In genomic region chr11:96404016-96404604, GRCm38 (mm10) we compare ENCODE assay signal across 14 mouse cellular contexts. TPM values are rescaled to one million over a fixed set of nuclear protein-coding genes. Genes with fewer than 3 reads are reported as not detected.
DNase-seq lines count a peak whose midpoint lies in the region; ATAC-seq and TF ChIP-seq lines count a peak whose summit lies in the region.
"Had no signal": no experiment of that assay in that cellular context is flagged by ENCODE, and none has a peak within 500 bp of the region (broad histone marks: within the 10 kb centered on the region; RNA-seq: fewer than 3 reads in every experiment).

No protein-coding gene starts in this region.

- no peaks in the 10 kb centered on the region for H3K9me3 ChIP-seq in kidney, embryonic 15.5 days (replicated peaks)
- peaks cover 3% of the 10 kb centered on the region for H3K9me3 ChIP-seq in CH12.LX (replicated peaks; ENCODE audit: low read length)
- H3K9me3 ChIP-seq: forebrain, embryonic 13.5 days; G1E; heart, embryonic 13.5 days had no signal

- TF ChIP-seq CTCF in CH12.LX (conservative IDR thresholded peaks at IDR 0.05 in 1 of 2, IDR thresholded peaks at IDR 0.05 in 1 of 2; ENCODE audit: low read depth in 2 of 2, low read length in 2 of 2): no peak

- H3K27me3 ChIP-seq in kidney, embryonic 15.5 days: 0 out of 2 replicates have a peak, but pooled peaks cover 3% of the 10 kb centered on the region
- peaks cover 85% of the 10 kb centered on the region for H3K27me3 ChIP-seq in CH12.LX (replicated peaks)

- peaks cover 58% of the 10 kb centered on the region for H3K4me1 ChIP-seq in kidney, embryonic 15.5 days
- peaks cover 0 to 12% of the 10 kb centered on the region in 2 experiments; a peak in 2 of 4 replicates for H3K4me1 ChIP-seq in CH12.LX (ENCODE audit: control insufficient read depth in 1 of 2, insufficient read depth in 2 of 2)

- no peak overlapping the region for H3K9ac ChIP-seq in kidney, embryonic 15.5 days
- H3K9ac ChIP-seq in CH12.LX (ENCODE audit: insufficient read depth, low read depth): no peak overlapping the region
- H3K9ac ChIP-seq: forebrain, embryonic 13.5 days; heart, embryonic 13.5 days had no signal

- no peak for ATAC-seq in kidney, embryonic 15.5 days (replicated peaks; ENCODE audit: low FRiP score)
- no peak for ATAC-seq in megakaryocyte progenitor cell, adult 5-6 weeks (replicated peaks; ENCODE audit: poor library complexity)
- ATAC-seq: forebrain, embryonic 13.5 days had no signal

- no peak for TF ChIP-seq RAD21 in CH12.LX (IDR thresholded peaks at IDR 0.05; ENCODE audit: low read depth, low read length)

- WGBS in kidney, embryonic 15.5 days: 16% methylated on average over 10 of the region's 10 CpGs

- H3K79me2 ChIP-seq in CH12.LX (replicated peaks; ENCODE audit: control insufficient read depth, extremely low read depth, insufficient read depth, poor library complexity, severe bottlenecking): no peaks in the 10 kb centered on the region

- no peaks in the 10 kb centered on the region for H3K36me3 ChIP-seq in kidney, embryonic 15.5 days
- H3K36me3 ChIP-seq in CH12.LX (replicated peaks in 1 of 2; ENCODE audit: control insufficient read depth in 1 of 2, insufficient read depth in 1 of 2, low read length in 1 of 2): no peaks in the 10 kb centered on the region
- H3K36me3 ChIP-seq: G1E; heart, embryonic 13.5 days had no signal

- H3K4me3 ChIP-seq in kidney, embryonic 15.5 days (replicated peaks): no peak overlapping the region
- no peak overlapping the region for H3K4me3 ChIP-seq in CH12.LX (replicated peaks in 1 of 3; ENCODE audit: low read depth in 2 of 3, low read length in 2 of 3, poor library complexity in 1 of 3)
- H3K4me3 ChIP-seq: forebrain, embryonic 13.5 days; heart, embryonic 13.5 days had no signal

- in situ Hi-C loops in CH12.LX (cut with MboI; ENCODE audit: low pct_ligation_motif_present, low pct_unique_long_range_greater_than_20kb, low sequenced_read_pairs): no loop called here

- H3K4me2 ChIP-seq in kidney, embryonic 15.5 days: peak overlapping the region; percentile 5; the same call in 1 of the 2 replicates
- H3K4me2 ChIP-seq in CH12.LX (ENCODE audit: insufficient read depth, low read depth, poor library complexity, severe bottlenecking): no peak overlapping the region
- H3K4me2 ChIP-seq: forebrain, embryonic 13.5 days; heart, embryonic 13.5 days had no signal

- peak overlapping the region; percentile 59 for H3K27ac ChIP-seq in kidney, embryonic 15.5 days
- no peak overlapping the region for H3K27ac ChIP-seq in CH12.LX (ENCODE audit: insufficient read depth, low read depth)
- H3K27ac ChIP-seq: forebrain, embryonic 13.5 days; heart, embryonic 13.5 days; macrophage had no signal

- TF ChIP-seq EP300 in CH12.LX (IDR thresholded peaks at IDR 0.05; ENCODE audit: low read length): peak; percentile 42

- TF ChIP-seq POLR2A in CH12.LX (IDR thresholded peaks at IDR 0.05; ENCODE audit: low read depth, low read length): no peak

- dilution Hi-C loops in CH12.LX (cut with MboI; ENCODE audit: extremely low pct_ligation_motif_present, extremely low pct_unique_long_range_greater_than_20kb, low sequenced_read_pairs): no loop called here

- no peak for DNase-seq in kidney, adult 9 months
- DNase-seq in CH12.LX (ENCODE audit: extremely low read depth) (no peak), adipocyte (ENCODE audit: low spot score) (peak; percentile 29)
- peak; percentile 24 to 56 for DNase-seq in kidney, postnatal 25 days
- no peak for DNase-seq in frontal cortex, postnatal 10 days (ENCODE audit: low spot score in 2 of 2)
- DNase-seq: cerebellum, postnatal 25 days; thymus, postnatal 25 days had no signal

TF ChIP-seq in CH12.LX, 34 proteins besides CTCF, POLR2A, EP300 and RAD21:
- TF ChIP-seq NRF1 (IDR thresholded peaks at IDR 0.05; ENCODE audit: low read depth, low read length): no peak
- no peak for TF ChIP-seq BHLHE40 (IDR thresholded peaks at IDR 0.05; ENCODE audit: low read depth, low read length)
- no peak for TF ChIP-seq RCOR1 (conservative IDR thresholded peaks at IDR 0.05; ENCODE audit: low read depth, low read length)
- TF ChIP-seq MAZ (IDR thresholded peaks at IDR 0.05; ENCODE audit: low read depth, low read length): no peak
- no peak for TF ChIP-seq USF1 (IDR thresholded peaks at IDR 0.05; ENCODE audit: low read depth, low read length)
- no peak for TF ChIP-seq ZNF384 (IDR thresholded peaks at IDR 0.05; ENCODE audit: low read depth, low read length)
- no peak for TF ChIP-seq TCF12 (IDR thresholded peaks at IDR 0.05; ENCODE audit: low read depth, low read length)
- no peak for TF ChIP-seq MEF2A (IDR thresholded peaks at IDR 0.05; ENCODE audit: borderline replicate concordance, low read depth, low read length)
- no peak for TF ChIP-seq UBTF (IDR thresholded peaks at IDR 0.05; ENCODE audit: low read depth, low read length)
- TF ChIP-seq E2F4 (IDR thresholded peaks at IDR 0.05; ENCODE audit: insufficient replicate concordance, low read depth, low read length): no peak
- no peak for TF ChIP-seq GABPA (IDR thresholded peaks at IDR 0.05; ENCODE audit: insufficient replicate concordance, low read depth, low read length)
- no peak for TF ChIP-seq CHD1 (IDR thresholded peaks at IDR 0.05; ENCODE audit: low read depth, low read length)
- TF ChIP-seq ZKSCAN1 (IDR thresholded peaks at IDR 0.05; ENCODE audit: borderline replicate concordance, low read depth, low read length): no peak
- TF ChIP-seq JUN (IDR thresholded peaks at IDR 0.05; ENCODE audit: insufficient read depth, low read depth, low read length): no peak
- TF ChIP-seq SIN3A (IDR thresholded peaks at IDR 0.05; ENCODE audit: low read length): no peak

RNA-seq across cellular contexts. Expression of gene Hoxb1, which starts 38.6 kb away (rescaled TPM):
- 0.27 and 0.35 TPM in 2 replicates for polyA plus RNA-seq in kidney, embryonic 15.5 days (2015; fragmentation: Nextera tagmentation; extraction: Ambion mirVana)
- not detected in 2 replicates for total RNA-seq in CH12.LX (2012; rRNA removed)
- total RNA-seq in CH12.LX (2014; rRNA removed): not detected in 2 replicates
- polyA plus RNA-seq in CH12.LX (2012; ENCODE audit: insufficient read length, low read depth): not detected in 2 replicates
- not detected in 2 replicates for total RNA-seq in megakaryocyte progenitor cell, adult 5-6 weeks (2015)
- total RNA-seq in megakaryocyte progenitor cell, adult 5-6 weeks (2017): not detected in 2 replicates
- total RNA-seq: left cerebral cortex, adult 18-20 months had no signal
- polyA plus RNA-seq: forebrain, embryonic 13.5 days; G1E; macrophage had no signal

RNA-seq across cellular contexts. Expression of gene Hoxb2, which starts 53.8 kb away (rescaled TPM):
- polyA plus RNA-seq in kidney, embryonic 15.5 days (2015; fragmentation: Nextera tagmentation; extraction: Ambion mirVana): 45.7 and 45.9 TPM in 2 replicates
- total RNA-seq in CH12.LX (2012; rRNA removed): not detected in 2 replicates
- total RNA-seq in CH12.LX (2014; rRNA removed): not detected in 2 replicates
- not detected in 2 replicates for polyA plus RNA-seq in CH12.LX (2012; ENCODE audit: insufficient read length, low read depth)
- 0.07 and 0.49 TPM in 2 replicates for total RNA-seq in megakaryocyte progenitor cell, adult 5-6 weeks (2015)
- total RNA-seq in megakaryocyte progenitor cell, adult 5-6 weeks (2017): 0.12 and 0.14 TPM in 2 replicates
- total RNA-seq: left cerebral cortex, adult 18-20 months had no signal
- polyA plus RNA-seq: forebrain, embryonic 13.5 days; G1E; macrophage had no signal

Comparison
In these comparisons a context has a peak if more than half of its experiments do, and no peak if none do; other contexts are left out.
1. DNase-seq: peak in adipocyte (single experiment) and kidney, postnatal 25 days (2 of 2); none in kidney, adult 9 months (single experiment), CH12.LX (single experiment) and frontal cortex, postnatal 10 days (0 of 2).